Mouse (Mus musculus): ENCODE data around the gene Hmox1.

GRCm38 (mm10) chr8:75132485-75132884 lies 39.1 kb downstream of the Hmox1 start:
- TF ChIP-seq CTCF (IDR thresholded peaks at IDR 0.05; ENCODE audit: low read depth, low read length) = peak; percentile 73
- no peak for TF ChIP-seq POLR2A (IDR thresholded peaks at IDR 0.05; ENCODE audit: extremely low read depth, insufficient read depth, low read length)

Data from liver, adult 2 months (tissue).